Mouse (Mus musculus): ENCODE data around the gene Gli1.

The Gli1 gene

GRCm38 (mm10) chr10:127291881-127292638 is 49.7 kb downstream of the Gli1 start:
- DNase-seq (ENCODE audit: low spot score in 2 of 2) = no peak

GRCm38 (mm10) chr10:127290930-127291880 is 50.6 kb downstream of the Gli1 start:
- DNase-seq (ENCODE audit: low spot score in 2 of 2) = no peak

GRCm38 (mm10) chr10:127290307-127290929 is 51.4 kb downstream of the Gli1 start:
- DNase-seq (ENCODE audit: low spot score in 2 of 2) = peak; percentile 99 to 100

- DNase-seq (ENCODE audit: low spot score in 2 of 2) = peak in 1 of 2 experiments; percentile 39
Observed at GRCm38 (mm10) chr10:127289573-127290191, 52.1 kb downstream of the Gli1 start.

DNA sequence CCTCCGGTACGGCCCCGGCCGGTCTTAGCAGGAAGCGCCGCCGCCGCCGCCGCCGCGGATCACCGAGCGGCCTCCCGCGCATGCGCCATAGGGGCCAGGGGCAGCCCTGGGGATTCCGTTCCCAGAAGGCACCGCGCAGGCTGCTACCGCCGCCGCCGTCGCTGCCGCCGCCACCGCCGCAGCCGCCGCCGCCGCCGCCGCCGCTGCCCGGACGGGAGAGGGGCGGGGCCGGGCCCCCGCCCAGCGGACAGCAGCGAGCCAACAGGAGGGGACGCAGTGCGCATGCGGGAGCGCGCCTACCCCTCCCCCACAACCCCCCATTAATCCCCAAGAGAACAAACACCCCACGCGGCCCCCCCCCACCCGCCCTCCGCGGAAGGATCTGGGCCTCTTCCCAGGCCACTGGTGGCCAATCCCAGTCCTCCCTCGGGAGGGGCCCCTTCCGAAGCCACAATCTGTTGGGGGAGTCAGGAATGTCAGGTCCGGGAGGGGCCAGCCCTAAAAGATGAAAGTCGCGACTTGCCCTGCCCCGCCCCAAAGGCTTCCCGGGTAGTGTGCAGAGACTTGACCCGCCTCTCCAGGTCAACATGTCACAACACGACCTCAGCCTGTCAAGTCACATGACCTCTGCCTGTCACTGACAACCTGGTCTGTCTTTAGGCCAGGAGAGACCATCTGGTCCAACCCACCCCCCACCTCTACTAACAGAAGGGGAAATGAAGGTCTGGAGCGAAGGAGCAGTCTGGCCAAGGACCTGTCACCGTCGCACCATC is 52.8 kb downstream of the Gli1 start, which contains the start of gene Mbd6:
Gene Mbd6 (minus strand): TSS at position 219 of the 773 bp plus-strand sequence.
- DNase-seq (ENCODE audit: low spot score in 2 of 2) = peak; percentile 84 to 87

- DNase-seq (ENCODE audit: low spot score in 2 of 2) = peak in 1 of 2 experiments; percentile 38
Observed at GRCm38 (mm10) chr10:127288328-127288799, 53.4 kb downstream of the Gli1 start.

GRCm38 (mm10) chr10:127287936-127288293 is 53.9 kb downstream of the Gli1 start:
- DNase-seq (ENCODE audit: low spot score in 2 of 2) = no peak

DNA sequence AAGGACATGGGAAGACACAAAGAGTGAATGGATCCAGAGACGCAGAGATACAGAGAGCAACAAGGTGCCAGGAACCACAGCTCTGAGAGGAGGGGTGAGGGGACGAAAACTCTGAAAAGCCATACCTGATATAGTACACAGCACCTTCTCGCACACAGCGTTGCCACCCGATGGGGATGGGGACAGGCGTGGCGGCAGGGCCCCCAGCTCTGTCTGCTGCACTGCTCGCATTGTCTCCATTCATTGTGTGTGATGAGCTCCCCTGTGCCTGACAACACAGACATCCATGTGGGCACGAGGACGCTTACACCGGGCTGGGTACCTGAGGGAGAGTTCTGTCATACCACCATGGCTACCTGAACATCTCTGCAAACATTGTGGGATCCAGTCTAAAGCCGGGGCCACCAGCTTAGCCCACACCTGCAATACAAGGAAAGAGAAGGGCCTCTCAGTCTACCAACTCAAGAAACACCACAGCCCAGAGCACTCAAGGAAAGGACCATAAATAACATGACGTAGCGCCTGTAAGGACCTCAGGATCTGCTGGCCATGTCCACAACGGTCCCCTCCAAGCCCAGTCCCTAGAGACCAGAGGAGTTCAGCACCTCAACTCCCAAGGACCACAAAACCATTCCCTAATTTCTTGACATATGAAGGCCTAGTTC is 54.4 kb downstream of the Gli1 start:
- DNase-seq (ENCODE audit: low spot score in 2 of 2) = no peak

DNA sequence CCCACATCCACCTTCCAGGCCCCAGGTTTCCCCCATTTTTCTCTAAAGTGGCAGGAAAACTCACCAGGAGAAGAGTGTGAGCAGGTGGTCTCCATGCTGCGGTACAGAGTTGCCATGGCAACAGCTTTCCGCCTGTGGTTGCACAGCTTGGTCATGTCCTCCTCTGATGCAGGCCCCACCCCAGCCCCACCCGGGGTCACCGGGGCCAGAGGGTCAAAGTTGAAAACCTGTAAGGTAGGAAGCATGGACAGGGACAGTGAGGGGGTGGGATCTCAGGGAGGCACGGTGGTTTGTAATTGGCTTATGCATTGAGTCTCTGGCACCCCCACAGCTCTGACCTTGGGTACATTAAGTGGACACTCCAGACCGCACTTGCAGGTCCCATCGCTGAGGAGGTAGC is 55.0 kb downstream of the Gli1 start:
- DNase-seq (ENCODE audit: low spot score in 2 of 2) = no peak

- no peak for DNase-seq (ENCODE audit: low spot score in 2 of 2)
Observed at GRCm38 (mm10) chr10:127286194-127286593, 55.6 kb downstream of the Gli1 start.

GRCm38 (mm10) chr10:127285644-127286043 is 56.1 kb downstream of the Gli1 start:
- DNase-seq (ENCODE audit: low spot score in 2 of 2) = no peak

- no peak for DNase-seq (ENCODE audit: low spot score in 2 of 2)
Observed at GRCm38 (mm10) chr10:127284724-127285500, 56.9 kb downstream of the Gli1 start.

- no peak for DNase-seq (ENCODE audit: low spot score in 2 of 2)
Observed at GRCm38 (mm10) chr10:127284105-127284622, 57.6 kb downstream of the Gli1 start.

GRCm38 (mm10) chr10:127282620-127283215 is 59.1 kb downstream of the Gli1 start:
- DNase-seq (ENCODE audit: low spot score in 2 of 2) = no peak

- DNase-seq (ENCODE audit: low spot score in 2 of 2) = no peak
Observed at GRCm38 (mm10) chr10:127281316-127281715, 60.5 kb downstream of the Gli1 start.

Data from frontal cortex, postnatal 36 days (tissue).